Mouse (Mus musculus) sigmoid colon, adult 10 weeks (tissue): Measurements from ENCODE around the gene Npnt. TPM values are rescaled to one million over a fixed set of nuclear protein-coding genes. Genes with fewer than 3 reads are reported as not detected.

Source experiments
- polyA plus RNA-seq: library from polyadenylated mRNA; stranded (reverse); fragments of 350-450 nt; fragmentation: Illumina TruSeq; extraction: RNeasy Lipid Tissue Mini Kit (QIAGEN cat#74804); gene quantifications from one replicate; pipeline ENCODE4 v1.2.3, GENCODE M21; 2014; ENCODE audit warnings: low read depth, low replicate concordance

Npnt gene
- 3.3 TPM for polyA plus RNA-seq

GRCm38 (mm10) chr3:132949791-132950528 lies at the start of gene Npnt:
Gene Npnt, minus strand, starts transcription at chr3:132950291.

Other genes starting within 250 kb of the Npnt start
- 29.5 TPM for gene Ints12, start 141.5 kb upstream of the Npnt start, polyA plus RNA-seq
- 10.4 TPM for gene Gstcd, start 141.7 kb upstream of the Npnt start, polyA plus RNA-seq